8 mouse cellular contexts compared by ENCODE assay signal in the genomic region with DNA sequence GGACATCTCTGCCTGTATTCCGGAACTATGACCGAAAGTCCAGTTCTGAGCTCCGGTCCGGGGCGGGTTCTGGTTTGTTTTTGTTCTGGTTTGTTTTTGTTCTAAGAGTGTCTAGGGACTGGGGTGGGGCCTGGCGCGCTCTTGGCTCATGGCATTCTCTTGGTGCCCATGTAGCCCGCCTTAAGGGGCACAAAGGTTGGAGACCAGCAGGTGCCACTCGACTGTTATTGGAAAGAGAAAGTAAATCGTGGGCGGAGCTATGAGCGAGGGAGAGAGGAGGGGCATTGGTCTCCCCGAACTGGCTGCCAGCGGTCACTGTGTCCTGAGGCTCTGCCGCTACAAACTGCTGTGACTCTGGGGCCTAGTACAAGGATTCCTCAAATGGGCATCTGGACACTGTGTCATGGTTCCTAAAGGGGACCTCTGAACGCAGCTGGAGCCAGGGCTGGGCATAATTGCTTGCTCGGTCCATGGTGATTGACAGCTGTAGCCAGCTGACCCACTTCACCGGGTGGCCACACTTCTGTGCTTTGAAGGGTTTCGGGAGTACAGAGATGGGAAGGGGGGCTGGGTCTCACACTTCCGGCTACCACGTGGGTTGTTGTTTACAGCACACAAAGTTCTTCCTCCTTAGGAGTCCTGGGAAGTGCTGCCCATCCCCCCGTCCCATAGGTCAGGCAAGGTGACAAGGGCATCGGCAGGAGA. TPM values are rescaled to one million over a fixed set of nuclear protein-coding genes. Genes with fewer than 3 reads are reported as not detected.
DNase-seq lines count a peak whose midpoint lies in the region; ATAC-seq and TF ChIP-seq lines count a peak whose summit lies in the region.

No protein-coding gene starts in this region.

- no peaks in the 10 kb centered on the region for H3K9me3 ChIP-seq in forebrain, embryonic 12.5 days
- H3K9me3 ChIP-seq in limb, embryonic 11.5 days (ENCODE audit: control insufficient read depth, low read length): no peaks in the 10 kb centered on the region
- no peaks in the 10 kb centered on the region for H3K9me3 ChIP-seq in midbrain, embryonic 10.5 days (replicated peaks)

- H3K4me2 ChIP-seq in forebrain, embryonic 12.5 days: peak overlapping the region; percentile 85
- H3K4me2 ChIP-seq in limb, embryonic 11.5 days (ENCODE audit: low read depth, severe bottlenecking): peak overlapping the region; percentile 96

- no peak; the same call in 1 of the 2 replicates for TF ChIP-seq POLR2A in bone marrow macrophage, adult 2 months (IDR thresholded peaks at IDR 0.05; ENCODE audit: borderline replicate concordance, low read depth, low read length)

- H3K9ac ChIP-seq in forebrain, embryonic 12.5 days: peak overlapping the region; percentile 73
- peak overlapping the region; percentile 47; the same call in 1 of the 2 replicates for H3K9ac ChIP-seq in limb, embryonic 11.5 days (ENCODE audit: low read length)

- peak; percentile 65 for DNase-seq in layer of hippocampus, adult 11-12 months (ENCODE audit: low spot score)
- no peak for DNase-seq in layer of hippocampus, adult 9-10 months (ENCODE audit: low spot score)
- DNase-seq in heart, postnatal 4 days: peak; percentile 77
- DNase-seq in limb, embryonic 11.5 days (ENCODE audit: low spot score): peak; percentile 60
- DNase-seq in midbrain, embryonic 10.5 days (ENCODE audit: low spot score): peak; percentile 57
- peak; percentile 72 for DNase-seq in splenic B cell, adult 2 months (ENCODE audit: low read depth, low spot score)

- peak overlapping the region; percentile 85 for H3K4me3 ChIP-seq in bone marrow macrophage, adult 2 months (ENCODE audit: insufficient read depth, low read length)
- H3K4me3 ChIP-seq in forebrain, embryonic 12.5 days (replicated peaks): peak overlapping the region; percentile 51
- H3K4me3 ChIP-seq in limb, embryonic 11.5 days (ENCODE audit: low read depth, low read length): peak overlapping the region; percentile 62
- peak overlapping the region; percentile 76 for H3K4me3 ChIP-seq in midbrain, embryonic 10.5 days

- WGBS in forebrain, embryonic 12.5 days: under 1% methylated on average over 23 of the region's 23 CpGs
- 1% methylated on average over 23 of the region's 23 CpGs for WGBS in limb, embryonic 11.5 days
- 1% methylated on average over 23 of the region's 23 CpGs for WGBS in midbrain, embryonic 10.5 days

- no peak for TF ChIP-seq CTCF in bone marrow macrophage, adult 2 months (IDR thresholded peaks at IDR 0.05; ENCODE audit: low read depth, low read length)

- ATAC-seq in forebrain, embryonic 12.5 days (ENCODE audit: low FRiP score): peak; percentile 40
- ATAC-seq in limb, embryonic 11.5 days (ENCODE audit: insufficient number of reproducible peaks, low FRiP score, low TSS enrichment, low read depth): no peak

- peaks cover 29% of the 10 kb centered on the region for H3K36me3 ChIP-seq in forebrain, embryonic 12.5 days (replicated peaks)
- H3K36me3 ChIP-seq in limb, embryonic 11.5 days (ENCODE audit: control insufficient read depth, insufficient read depth, low read length): peaks cover 9% of the 10 kb centered on the region; the same call in 1 of the 2 replicates
- peaks cover 29% of the 10 kb centered on the region for H3K36me3 ChIP-seq in midbrain, embryonic 10.5 days
- peaks cover 14% of the 10 kb centered on the region for H3K36me3 ChIP-seq in splenic B cell, adult 2 months (ENCODE audit: control insufficient read depth, insufficient read depth, low read length, poor library complexity, severe bottlenecking)

- H3K27ac ChIP-seq in bone marrow macrophage, adult 2 months (ENCODE audit: insufficient read depth, low read depth, low read length): peak overlapping the region; percentile 90
- peak overlapping the region; percentile 74; the same call in 1 of the 2 replicates for H3K27ac ChIP-seq in forebrain, embryonic 12.5 days
- H3K27ac ChIP-seq in limb, embryonic 11.5 days (replicated peaks; ENCODE audit: low read depth, low read length): no peak overlapping the region
- peak overlapping the region; percentile 82 for H3K27ac ChIP-seq in midbrain, embryonic 10.5 days (replicated peaks)

- peaks cover 26% of the 10 kb centered on the region for H3K27me3 ChIP-seq in forebrain, embryonic 12.5 days
- H3K27me3 ChIP-seq in limb, embryonic 11.5 days (ENCODE audit: control insufficient read depth, insufficient read depth, low read length): peaks cover 11% of the 10 kb centered on the region; the same call in 1 of the 2 replicates
- peaks cover 39% of the 10 kb centered on the region for H3K27me3 ChIP-seq in midbrain, embryonic 10.5 days (ENCODE audit: low read depth, poor library complexity, severe bottlenecking)
- no peaks in the 10 kb centered on the region for H3K27me3 ChIP-seq in splenic B cell, adult 2 months (ENCODE audit: control insufficient read depth, insufficient read depth, low read length, poor library complexity, severe bottlenecking)

- peaks cover 40% of the 10 kb centered on the region for H3K4me1 ChIP-seq in bone marrow macrophage, adult 2 months (ENCODE audit: control insufficient read depth, insufficient read depth, low read length)
- H3K4me1 ChIP-seq in forebrain, embryonic 12.5 days: peaks cover 21% of the 10 kb centered on the region
- H3K4me1 ChIP-seq in limb, embryonic 11.5 days (ENCODE audit: control insufficient read depth, insufficient read depth, low read length): peaks cover 11% of the 10 kb centered on the region
- peaks cover 32% of the 10 kb centered on the region for H3K4me1 ChIP-seq in midbrain, embryonic 10.5 days

RNA-seq across cellular contexts. Expression of a gene that starts 0.8 kb away (rescaled TPM):
- 92.9 and 94.0 TPM in 2 replicates for polyA plus RNA-seq in bone marrow macrophage, adult 2 months (2012; ENCODE audit: insufficient read depth, insufficient read length, missing spikeins)
- 16.2 and 18.3 TPM in 2 replicates for polyA plus RNA-seq in forebrain, embryonic 12.5 days (2016; fragmentation: Nextera tagmentation; extraction: Ambion mirVana)
- total RNA-seq in heart, postnatal 4 days (2021): 100 to 1,000 TPM; 118 to 127 TPM
- polyA plus RNA-seq in limb, embryonic 11.5 days (2014; fragmentation: Nextera tagmentation; extraction: Ambion mirVana): 11.3 and 12.5 TPM in 2 replicates
- 15.2 and 17.5 TPM in 2 replicates for polyA plus RNA-seq in midbrain, embryonic 10.5 days (2016; fragmentation: Nextera tagmentation; extraction: Ambion mirVana)

RNA-seq across cellular contexts. Expression of a gene that starts 5.1 kb away (rescaled TPM):
- 66.8 and 69.6 TPM in 2 replicates for polyA plus RNA-seq in bone marrow macrophage, adult 2 months (2012; ENCODE audit: insufficient read depth, insufficient read length, missing spikeins)
- polyA plus RNA-seq in forebrain, embryonic 12.5 days (2016; fragmentation: Nextera tagmentation; extraction: Ambion mirVana): 4.0 and 4.3 TPM in 2 replicates
- total RNA-seq in heart, postnatal 4 days (2021): 10 to 100 TPM; 17.6 to 20.1 TPM
- polyA plus RNA-seq in limb, embryonic 11.5 days (2014; fragmentation: Nextera tagmentation; extraction: Ambion mirVana): 5.3 and 6.8 TPM in 2 replicates
- 4.1 and 6.9 TPM in 2 replicates for polyA plus RNA-seq in midbrain, embryonic 10.5 days (2016; fragmentation: Nextera tagmentation; extraction: Ambion mirVana)

RNA-seq across cellular contexts. Expression of a gene that starts 8.6 kb away (rescaled TPM):
- 2,115 and 2,403 TPM in 2 replicates for polyA plus RNA-seq in bone marrow macrophage, adult 2 months (2012; ENCODE audit: insufficient read depth, insufficient read length, missing spikeins)
- 950 and 986 TPM in 2 replicates for polyA plus RNA-seq in forebrain, embryonic 12.5 days (2016; fragmentation: Nextera tagmentation; extraction: Ambion mirVana)
- total RNA-seq in heart, postnatal 4 days (2021): 1,000 to 10,000 TPM; 1,146 to 1,184 TPM
- 1,271 and 1,319 TPM in 2 replicates for polyA plus RNA-seq in limb, embryonic 11.5 days (2014; fragmentation: Nextera tagmentation; extraction: Ambion mirVana)
- polyA plus RNA-seq in midbrain, embryonic 10.5 days (2016; fragmentation: Nextera tagmentation; extraction: Ambion mirVana): 905 and 1,135 TPM in 2 replicates

RNA-seq across cellular contexts. Expression of a gene that starts 11.4 kb away (rescaled TPM):
- 49.5 and 57.9 TPM in 2 replicates for polyA plus RNA-seq in bone marrow macrophage, adult 2 months (2012; ENCODE audit: insufficient read depth, insufficient read length, missing spikeins)
- 13.9 and 18.2 TPM in 2 replicates for polyA plus RNA-seq in forebrain, embryonic 12.5 days (2016; fragmentation: Nextera tagmentation; extraction: Ambion mirVana)
- 100 to 1,000 TPM; 229 to 230 TPM for total RNA-seq in heart, postnatal 4 days (2021)
- polyA plus RNA-seq in limb, embryonic 11.5 days (2014; fragmentation: Nextera tagmentation; extraction: Ambion mirVana): 27.2 and 35.7 TPM in 2 replicates
- polyA plus RNA-seq in midbrain, embryonic 10.5 days (2016; fragmentation: Nextera tagmentation; extraction: Ambion mirVana): 17.3 and 17.6 TPM in 2 replicates

RNA-seq across cellular contexts. Expression of a gene that starts 11.9 kb away (rescaled TPM):
- 4.0 and 5.6 TPM in 2 replicates for polyA plus RNA-seq in bone marrow macrophage, adult 2 months (2012; ENCODE audit: insufficient read depth, insufficient read length, missing spikeins)
- polyA plus RNA-seq in forebrain, embryonic 12.5 days (2016; fragmentation: Nextera tagmentation; extraction: Ambion mirVana): 16.9 and 18.8 TPM in 2 replicates
- total RNA-seq in heart, postnatal 4 days (2021): 1 to 10 TPM; 5.9 to 6.4 TPM
- 15.7 and 18.3 TPM in 2 replicates for polyA plus RNA-seq in limb, embryonic 11.5 days (2014; fragmentation: Nextera tagmentation; extraction: Ambion mirVana)
- polyA plus RNA-seq in midbrain, embryonic 10.5 days (2016; fragmentation: Nextera tagmentation; extraction: Ambion mirVana): 18.8 and 20.9 TPM in 2 replicates
